Mouse (Mus musculus) lung, adult 2 months (tissue): ENCODE data around the gene Liph.
"Not testable (repeated sequence)": the region's sequence is repeated elsewhere in the genome, so short reads cannot be mapped to it uniquely, and the experiment has no call there.

ENCODE experiments used
- CTCF ChIP-seq: fragments of 200-500 bp; IDR thresholded peaks from 2 replicates; pipeline ENCODE4 v1.5.1; 2011; ENCODE audit warnings: mild to moderate bottlenecking, low read length, control low read depth; ENCODE audit not compliant: insufficient read depth
- POLR2A ChIP-seq: fragments of 200-500 bp; IDR thresholded peaks from 2 replicates; pipeline ENCODE4 v1.6.1; 2011; ENCODE audit warnings: low read depth, mild to moderate bottlenecking, control low read depth, low read length, borderline replicate concordance; ENCODE audit errors: extremely low read depth

DNA sequence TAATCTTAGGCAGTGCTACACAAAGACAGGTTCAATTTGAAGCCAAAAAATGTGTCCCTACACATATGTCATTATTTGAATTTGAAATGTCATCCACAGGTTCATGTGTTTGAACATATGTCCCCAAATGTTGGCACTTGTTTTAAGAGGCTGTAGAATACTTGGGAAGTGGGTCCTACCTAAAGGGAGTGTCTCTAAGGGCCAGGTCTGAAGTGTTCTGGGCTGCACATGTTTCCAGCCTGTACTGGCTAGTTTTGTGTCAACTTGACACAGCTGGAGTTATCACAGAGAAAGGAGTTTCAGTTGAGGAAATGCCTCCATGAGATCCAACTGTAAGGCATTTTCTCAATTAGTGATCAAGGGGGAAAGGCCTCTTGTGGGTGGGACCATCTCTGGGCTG is 4.6 kb downstream of the Liph start:
- TF ChIP-seq CTCF, POLR2A: not testable (repeated sequence)
